Mouse (Mus musculus) v-Abl transformed pro-B cells (cell line): ENCODE results near the gene Orc5.

Source experiments
- in situ Hi-C, 2 experiments: fragments of 400-800 bp; cut with MboI; formaldehyde crosslinking; loops; one replicate each; pipeline ENCODE4 v1.15.1; 2025; ENCODE audit not compliant: unreplicated experiment in 2 of 2

The Orc5 gene

GRCm38 (mm10) chr5:22452871-22453661 is 97.2 kb downstream of the Orc5 start:
- in situ Hi-C loops, result no loop called here

- in situ Hi-C loops, result no loop called here
Observed at GRCm38 (mm10) chr5:22452452-22452851, 97.8 kb downstream of the Orc5 start.

GRCm38 (mm10) chr5:22451764-22452163 is 98.5 kb downstream of the Orc5 start:
- in situ Hi-C loops, result no loop called here

GRCm38 (mm10) chr5:22449492-22449891 is 100.7 kb downstream of the Orc5 start:
- in situ Hi-C loops, result no loop called here
